Comparison of ENCODE assay signal across 9 mouse cellular contexts in the genomic region with DNA sequence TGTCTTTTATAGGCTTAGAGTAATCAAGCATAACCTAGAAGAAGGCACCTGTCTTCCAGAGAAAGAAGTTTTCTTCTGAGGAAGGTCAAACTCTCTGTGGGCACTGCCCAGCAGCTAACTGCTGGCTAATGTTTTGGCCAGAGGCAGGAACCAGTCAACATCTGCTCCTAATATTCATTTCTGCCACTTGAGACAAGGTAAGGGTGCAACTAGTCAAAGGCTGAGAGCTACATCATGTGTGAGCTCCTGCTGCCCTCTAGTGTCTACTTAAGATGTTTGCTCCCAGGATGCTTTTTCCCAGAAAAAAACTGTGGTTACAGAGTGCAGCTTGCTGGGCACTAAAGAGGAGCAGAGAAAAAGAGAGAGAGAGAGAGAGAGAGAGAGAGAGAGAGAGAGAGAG. TPM values are rescaled to one million over a fixed set of nuclear protein-coding genes. Genes with fewer than 3 reads are reported as not detected.
DNase-seq lines count a peak whose midpoint lies in the region; ATAC-seq and TF ChIP-seq lines count a peak whose summit lies in the region.
"Had no signal": no experiment of that assay in that cellular context is flagged by ENCODE, and none has a peak within 500 bp of the region (broad histone marks: within the 10 kb centered on the region; RNA-seq: fewer than 3 reads in every experiment).

No protein-coding gene starts in this region.

- no peaks in the 10 kb centered on the region; the same call in 1 of the 2 replicates for H3K4me1 ChIP-seq in cerebellum, adult 2 months (ENCODE audit: control insufficient read depth, insufficient read depth, low read length)
- H3K4me1 ChIP-seq in forebrain, embryonic 15.5 days, result no peaks in the 10 kb centered on the region
- no peaks in the 10 kb centered on the region for H3K4me1 ChIP-seq in kidney, postnatal 0 days (replicated peaks; ENCODE audit: insufficient read depth, low read length)
- H3K4me1 ChIP-seq in midbrain, embryonic 13.5 days (replicated peaks), result no peaks in the 10 kb centered on the region

- no peak overlapping the region for H3K4me3 ChIP-seq in cerebellum, adult 2 months (replicated peaks; ENCODE audit: insufficient read depth, low read depth, low read length)
- H3K4me3 ChIP-seq in forebrain, embryonic 15.5 days, result no peak overlapping the region
- no peak overlapping the region for H3K4me3 ChIP-seq in kidney, postnatal 0 days (replicated peaks; ENCODE audit: low read depth, low read length)
- H3K4me3 ChIP-seq in midbrain, embryonic 13.5 days (replicated peaks), result no peak overlapping the region
- H3K4me3 ChIP-seq: erythroblast, embryonic 14.5 days had no signal

- no peak overlapping the region for H3K4me2 ChIP-seq in forebrain, embryonic 15.5 days (replicated peaks)
- no peak overlapping the region for H3K4me2 ChIP-seq in kidney, postnatal 0 days (ENCODE audit: low read length)
- H3K4me2 ChIP-seq in midbrain, embryonic 13.5 days (replicated peaks), result no peak overlapping the region

- TF ChIP-seq CTCF in cerebellum, adult 2 months (IDR thresholded peaks at IDR 0.05; ENCODE audit: borderline replicate concordance, insufficient read depth, low read depth, low read length), result peak; percentile 70
- peak; percentile 82 for TF ChIP-seq CTCF in kidney, postnatal 0 days (IDR thresholded peaks at IDR 0.05; ENCODE audit: low read depth)

- H3K27me3 ChIP-seq in cerebellum, adult 2 months (ENCODE audit: control insufficient read depth, insufficient read depth, low read length), result no peaks in the 10 kb centered on the region
- no peaks in the 10 kb centered on the region for H3K27me3 ChIP-seq in forebrain, embryonic 15.5 days
- H3K27me3 ChIP-seq in kidney, postnatal 0 days (ENCODE audit: insufficient read depth, low read length), result no peaks in the 10 kb centered on the region
- no peaks in the 10 kb centered on the region for H3K27me3 ChIP-seq in midbrain, embryonic 13.5 days

- H3K36me3 ChIP-seq in forebrain, embryonic 15.5 days, result no peaks in the 10 kb centered on the region
- H3K36me3 ChIP-seq in kidney, postnatal 0 days (ENCODE audit: insufficient read depth, low read length), result no peaks in the 10 kb centered on the region
- no peaks in the 10 kb centered on the region for H3K36me3 ChIP-seq in midbrain, embryonic 13.5 days

- no peak for TF ChIP-seq POLR2A in cerebellum, adult 2 months (IDR thresholded peaks at IDR 0.05; ENCODE audit: borderline replicate concordance, insufficient read depth, low read length)

- no peak overlapping the region for H3K9ac ChIP-seq in forebrain, embryonic 15.5 days (replicated peaks)
- H3K9ac ChIP-seq in kidney, postnatal 0 days (ENCODE audit: low read depth, low read length), result no peak overlapping the region
- no peak overlapping the region for H3K9ac ChIP-seq in midbrain, embryonic 13.5 days (replicated peaks)

- peak; percentile 79 for ATAC-seq in forebrain, embryonic 15.5 days (replicated peaks)
- peak; percentile 57; the same call in 1 of the 2 replicates for ATAC-seq in kidney, postnatal 0 days (replicated peaks; ENCODE audit: low FRiP score, low read depth)
- ATAC-seq in midbrain, embryonic 13.5 days, result peak; percentile 77

- no peak overlapping the region for H3K27ac ChIP-seq in cerebellum, adult 2 months (ENCODE audit: insufficient read depth, low read length)
- no peak overlapping the region for H3K27ac ChIP-seq in forebrain, embryonic 15.5 days (replicated peaks)
- no peak overlapping the region for H3K27ac ChIP-seq in kidney, postnatal 0 days
- no peak overlapping the region for H3K27ac ChIP-seq in midbrain, embryonic 13.5 days

- DNase-seq in ovary, postnatal 14 days (ENCODE audit: low spot score), result peak; percentile 30
- DNase-seq in ovary, adult 18-20 months (ENCODE audit: low spot score), result no peak
- peak; percentile 53 to 68 for DNase-seq in cerebellum, adult 2 months
- peak; percentile 94 for DNase-seq in kidney, postnatal 0 days (ENCODE audit: low spot score)
- no peak for DNase-seq in B cell, adult 2 months
- no peak for DNase-seq in right cerebral cortex, postnatal 36 days (ENCODE audit: low spot score in 2 of 2)

- H3K9me3 ChIP-seq in forebrain, embryonic 15.5 days, result no peaks in the 10 kb centered on the region
- no peaks in the 10 kb centered on the region for H3K9me3 ChIP-seq in kidney, postnatal 0 days (replicated peaks; ENCODE audit: low read length)
- no peaks in the 10 kb centered on the region for H3K9me3 ChIP-seq in midbrain, embryonic 13.5 days

RNA-seq across cellular contexts. Expression of a gene that starts 15.0 kb away (rescaled TPM):
- 119 and 126 TPM in 2 replicates for polyA plus RNA-seq in cerebellum, adult 2 months (2012; rRNA removed)
- 138 and 144 TPM in 2 replicates for polyA plus RNA-seq in forebrain, embryonic 15.5 days (2015; fragmentation: Nextera tagmentation; extraction: Ambion mirVana)
- polyA plus RNA-seq in kidney, postnatal 0 days (2015; fragmentation: Nextera tagmentation; extraction: Ambion mirVana), result 34.7 and 34.8 TPM in 2 replicates
- polyA plus RNA-seq in midbrain, embryonic 13.5 days (2015; fragmentation: Nextera tagmentation; extraction: Ambion mirVana), result 129 and 139 TPM in 2 replicates
- polyA plus RNA-seq: erythroblast, embryonic 14.5 days had no signal

Comparison
In these comparisons a context has a peak if more than half of its experiments do, and no peak if none do; other contexts are left out.
1. DNase-seq: peak in ovary, postnatal 14 days (single experiment), cerebellum, adult 2 months (2 of 2) and kidney, postnatal 0 days (single experiment); none in ovary, adult 18-20 months (single experiment), B cell, adult 2 months (0 of 2) and right cerebral cortex, postnatal 36 days (0 of 2).
2. Peak in every context shown above with its lines, with median percentiles within 50 percentile points of each other: ATAC-seq.